Mouse (Mus musculus): ENCODE measurements around the gene Scyl2.

DNA sequence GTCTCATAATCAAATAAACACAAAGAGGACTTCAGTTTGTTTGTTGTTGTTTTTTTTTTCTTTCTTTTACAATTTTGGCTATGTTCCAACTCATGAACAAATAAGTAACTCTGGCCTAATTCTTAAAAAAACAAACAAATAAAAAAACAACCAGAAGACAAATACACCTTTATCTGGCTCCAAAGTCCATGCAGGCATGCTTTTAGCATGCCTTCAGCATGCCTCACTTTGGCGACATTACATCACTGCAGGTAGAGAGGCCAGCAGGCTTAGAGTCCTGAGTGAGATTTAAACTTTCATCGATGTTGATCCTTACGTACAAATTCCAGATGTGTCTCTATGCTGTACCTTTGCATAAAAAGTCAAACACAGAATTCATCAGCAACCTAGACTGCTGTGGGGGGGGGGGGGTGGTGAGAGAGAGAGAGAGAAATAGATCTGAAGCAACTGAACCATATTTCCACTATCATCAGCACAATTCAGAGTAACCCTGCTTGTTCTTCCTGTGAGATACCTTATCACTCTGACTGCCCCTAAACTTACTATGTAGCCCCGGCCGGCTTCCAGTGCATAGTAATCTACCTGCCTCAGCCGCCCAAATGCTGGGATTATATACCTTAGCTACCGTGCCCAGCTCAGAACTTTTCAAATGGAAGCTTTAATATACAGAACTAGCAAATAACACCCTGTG, 52.2 kb downstream of the Scyl2 start:
- no peak for TF ChIP-seq CTCF (IDR thresholded peaks at IDR 0.05; ENCODE audit: low read depth, low read length)
- no peak for TF ChIP-seq TAL1 (conservative IDR thresholded peaks at IDR 0.05; ENCODE audit: low read depth, low read length)
